In genomic region chrX:7376586-7376985, GRCm38 (mm10) we compare ENCODE assay signal across 7 mouse cellular contexts. TPM values are rescaled to one million over a fixed set of nuclear protein-coding genes. Genes with fewer than 3 reads are reported as not detected.
DNase-seq lines count a peak whose midpoint lies in the region; ATAC-seq and TF ChIP-seq lines count a peak whose summit lies in the region.

No protein-coding gene starts in this region.

- DNase-seq in hindbrain, embryonic 10.5 days (ENCODE audit: low spot score): peak; percentile 3
- no peak for DNase-seq in lung, postnatal 0 days (ENCODE audit: low spot score)
- no peak for DNase-seq in thymus, postnatal 14 days

- 0 out of 2 replicates have a peak, but pooled peaks cover 15% of the 10 kb centered on the region for H3K9me3 ChIP-seq in megakaryocyte, embryonic 14.5 days
- no peaks in the 10 kb centered on the region for H3K9me3 ChIP-seq in embryonic facial prominence, embryonic 12.5 days
- peaks cover 13% of the 10 kb centered on the region; the same call in 1 of the 2 replicates for H3K9me3 ChIP-seq in hindbrain, embryonic 10.5 days
- no peaks in the 10 kb centered on the region for H3K9me3 ChIP-seq in lung, postnatal 0 days (ENCODE audit: low read length)

- peak overlapping the region; percentile 94 for H3K4me3 ChIP-seq in megakaryocyte, embryonic 14.5 days (replicated peaks)
- peak overlapping the region; percentile 51 for H3K4me3 ChIP-seq in embryonic facial prominence, embryonic 12.5 days
- H3K4me3 ChIP-seq in hindbrain, embryonic 10.5 days: peak overlapping the region; percentile 65
- H3K4me3 ChIP-seq in lung, postnatal 0 days (ENCODE audit: low read depth, low read length): peak overlapping the region; percentile 54; the same call in 1 of the 2 replicates

- no peak for TF ChIP-seq CTCF in lung, postnatal 0 days (IDR thresholded peaks at IDR 0.05)

- 45% methylated on average over 4 of the region's 4 CpGs for WGBS in embryonic facial prominence, embryonic 12.5 days
- WGBS in hindbrain, embryonic 10.5 days: 36% methylated on average over 4 of the region's 4 CpGs
- 33% methylated on average over 4 of the region's 4 CpGs for WGBS in lung, postnatal 0 days

- H3K4me2 ChIP-seq in embryonic facial prominence, embryonic 12.5 days (replicated peaks): peak overlapping the region; percentile 69
- H3K4me2 ChIP-seq in lung, postnatal 0 days (replicated peaks; ENCODE audit: low read depth, low read length): peak overlapping the region; percentile 74

- H3K9ac ChIP-seq in embryonic facial prominence, embryonic 12.5 days: 0 out of 2 replicates have a peak overlapping the region, but pooled peaks have one; percentile 66
- H3K9ac ChIP-seq in lung, postnatal 0 days (replicated peaks; ENCODE audit: low read depth): no peak overlapping the region

- no peak for ATAC-seq in megakaryocyte, adult 5-6 weeks (ENCODE audit: poor library complexity, severe bottlenecking)
- no peak for ATAC-seq in embryonic facial prominence, embryonic 12.5 days (ENCODE audit: insufficient number of reproducible peaks, insufficient read depth, low FRiP score, low TSS enrichment)
- ATAC-seq in lung, postnatal 0 days: no peak
- no peak for ATAC-seq in erythroblast, adult 5-6 weeks (replicated peaks; ENCODE audit: low FRiP score, poor library complexity, severe bottlenecking)

- no peak for TF ChIP-seq EP300 in lung, postnatal 0 days (IDR thresholded peaks at IDR 0.05)

- H3K36me3 ChIP-seq in megakaryocyte, embryonic 14.5 days (replicated peaks; ENCODE audit: low read length): no peaks in the 10 kb centered on the region
- H3K36me3 ChIP-seq in embryonic facial prominence, embryonic 12.5 days: no peaks in the 10 kb centered on the region
- no peaks in the 10 kb centered on the region for H3K36me3 ChIP-seq in hindbrain, embryonic 10.5 days
- no peaks in the 10 kb centered on the region for H3K36me3 ChIP-seq in lung, postnatal 0 days (ENCODE audit: insufficient read depth, low read length)

- H3K27me3 ChIP-seq in megakaryocyte, embryonic 14.5 days (replicated peaks): peaks cover 27% of the 10 kb centered on the region
- H3K27me3 ChIP-seq in embryonic facial prominence, embryonic 12.5 days: no peaks in the 10 kb centered on the region
- H3K27me3 ChIP-seq in hindbrain, embryonic 10.5 days (ENCODE audit: insufficient read depth, poor library complexity, severe bottlenecking): no peaks in the 10 kb centered on the region
- no peaks in the 10 kb centered on the region for H3K27me3 ChIP-seq in lung, postnatal 0 days (replicated peaks; ENCODE audit: insufficient read depth, low read length)

- H3K4me1 ChIP-seq in megakaryocyte, embryonic 14.5 days: peaks cover 18% of the 10 kb centered on the region
- H3K4me1 ChIP-seq in embryonic facial prominence, embryonic 12.5 days: no peaks in the 10 kb centered on the region
- peaks cover 10% of the 10 kb centered on the region; the same call in 1 of the 2 replicates for H3K4me1 ChIP-seq in hindbrain, embryonic 10.5 days (replicated peaks)
- H3K4me1 ChIP-seq in lung, postnatal 0 days (ENCODE audit: insufficient read depth, low read depth, low read length): no peaks in the 10 kb centered on the region

- peak overlapping the region; percentile 93 for H3K27ac ChIP-seq in embryonic facial prominence, embryonic 12.5 days
- H3K27ac ChIP-seq in hindbrain, embryonic 10.5 days: peak overlapping the region; percentile 90
- H3K27ac ChIP-seq in lung, postnatal 0 days (ENCODE audit: low read length): peak overlapping the region; percentile 79

RNA-seq across cellular contexts. Expression of gene Usp27x, which starts 1.0 kb away (rescaled TPM):
- 0.26 TPM in 1 of 2 replicates, not detected in the other for polyA plus RNA-seq in megakaryocyte, embryonic 14.5 days (2012; ENCODE audit: insufficient read depth, low replicate concordance)
- 0.09 and 0.48 TPM in 2 replicates for total RNA-seq in megakaryocyte, adult 5-6 weeks (2015)
- total RNA-seq in megakaryocyte, adult 5-6 weeks (2017): 0.11 and 0.53 TPM in 2 replicates
- 2.2 and 2.4 TPM in 2 replicates for polyA plus RNA-seq in embryonic facial prominence, embryonic 12.5 days (2016; fragmentation: Nextera tagmentation; extraction: Ambion mirVana)
- 0.56 and 0.90 TPM in 2 replicates for polyA plus RNA-seq in hindbrain, embryonic 10.5 days (2016; fragmentation: Nextera tagmentation; extraction: Ambion mirVana)
- 0.62 and 0.68 TPM in 2 replicates for polyA plus RNA-seq in lung, postnatal 0 days (2015; fragmentation: Nextera tagmentation; extraction: Ambion mirVana)
- total RNA-seq in erythroblast, adult 5-6 weeks (2015; ENCODE audit: low replicate concordance): 0.38 TPM in 1 of 2 replicates, not detected in the other
- total RNA-seq in erythroblast, adult 5-6 weeks (2017; ENCODE audit: low replicate concordance): not detected in 2 replicates

RNA-seq across cellular contexts. Expression of gene Clcn5, which starts 57.4 kb away (rescaled TPM):
- 0.12 TPM in 1 of 2 replicates, not detected in the other for polyA plus RNA-seq in megakaryocyte, embryonic 14.5 days (2012; ENCODE audit: insufficient read depth, low replicate concordance)
- total RNA-seq in megakaryocyte, adult 5-6 weeks (2015): 13.6 and 13.8 TPM in 2 replicates
- total RNA-seq in megakaryocyte, adult 5-6 weeks (2017): 12.1 and 13.6 TPM in 2 replicates
- polyA plus RNA-seq in embryonic facial prominence, embryonic 12.5 days (2016; fragmentation: Nextera tagmentation; extraction: Ambion mirVana): 22.8 and 26.0 TPM in 2 replicates
- 8.6 and 13.7 TPM in 2 replicates for polyA plus RNA-seq in hindbrain, embryonic 10.5 days (2016; fragmentation: Nextera tagmentation; extraction: Ambion mirVana)
- polyA plus RNA-seq in lung, postnatal 0 days (2015; fragmentation: Nextera tagmentation; extraction: Ambion mirVana): 3.1 and 3.2 TPM in 2 replicates
- total RNA-seq in erythroblast, adult 5-6 weeks (2015; ENCODE audit: low replicate concordance): 3.8 TPM in 1 of 2 replicates, not detected in the other
- 0.14 and 0.68 TPM in 2 replicates for total RNA-seq in erythroblast, adult 5-6 weeks (2017; ENCODE audit: low replicate concordance)
